Mouse (Mus musculus): Measurements from ENCODE around the gene Vldlr.

The Vldlr gene

DNA sequence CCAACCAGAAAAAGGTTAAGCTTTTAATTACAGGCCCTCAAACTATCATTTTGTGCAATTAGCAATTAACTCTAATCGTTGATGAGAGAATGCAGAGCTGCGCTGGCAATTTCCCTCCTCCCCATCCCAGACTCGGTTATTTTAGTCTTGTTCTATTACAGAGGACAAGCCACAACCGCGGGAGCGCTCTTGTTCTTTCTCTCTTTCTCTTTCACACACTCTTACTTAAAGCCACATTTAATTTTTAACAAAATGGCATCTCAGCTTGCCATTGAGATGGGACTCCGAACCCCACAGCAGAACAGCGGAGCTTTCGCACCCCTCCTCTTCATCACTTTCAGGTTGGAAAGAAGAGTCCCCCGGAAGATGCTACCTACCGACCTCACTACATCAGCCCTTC lies at the start of gene Vldlr:
Vldlr (plus strand) TSS at position 167 of the 400 bp plus-strand sequence.
- POLR2A ChIA-PET: interaction anchor here in 3 of 4 experiments (0.6 to 2.5 kb wide), 19 partner anchors 8 to 795 kb away, joined by 3 to 17 read pairs (median 4); partner anchors contain the start of genes Pum3 (in 3 of the 3) and Rfx3 (in 1 of the 3)
- CTCF ChIA-PET: no interaction called here

DNA sequence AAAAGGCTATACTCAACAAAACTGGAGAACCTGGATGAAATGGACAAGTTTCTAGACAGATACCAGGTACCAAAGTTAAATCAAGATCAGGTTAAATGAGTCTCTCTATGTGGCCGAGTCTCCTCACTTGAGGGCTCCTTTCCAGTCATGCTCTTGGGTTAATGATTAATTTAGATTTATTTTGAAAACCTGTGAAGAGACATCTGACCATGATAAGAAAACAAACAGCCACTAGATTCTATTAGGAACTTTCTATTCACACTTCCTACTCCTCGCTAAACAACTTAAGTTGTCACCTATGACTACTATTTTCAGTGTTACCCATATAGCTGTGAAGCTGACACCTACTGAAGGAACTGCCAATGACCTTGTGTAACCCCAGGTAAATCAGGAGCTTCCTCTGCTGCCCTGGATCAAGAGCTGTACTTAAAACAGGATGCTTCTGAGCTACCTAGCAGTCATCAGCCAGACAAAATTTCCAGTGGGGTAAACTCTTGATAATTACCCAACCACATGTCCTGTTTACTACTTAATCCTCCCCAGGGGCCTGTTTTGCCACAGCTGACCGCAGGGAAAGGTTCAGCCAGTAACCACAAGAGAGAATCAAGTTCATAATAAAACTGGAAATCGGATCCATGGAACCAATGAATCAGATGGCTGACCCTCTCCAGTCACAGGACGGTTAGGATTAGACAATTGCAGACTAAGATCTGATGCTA lies 48.5 kb upstream of the Vldlr start:
- ChIA-PET CTCF (no interaction called here), POLR2A (interaction anchor here in 1 of 4 experiments (0.6 to 1.8 kb wide), 2 partner anchors 44 to 49 kb away, joined by 3 to 5 read pairs; partner anchors contain the start of gene Vldlr)

DNA sequence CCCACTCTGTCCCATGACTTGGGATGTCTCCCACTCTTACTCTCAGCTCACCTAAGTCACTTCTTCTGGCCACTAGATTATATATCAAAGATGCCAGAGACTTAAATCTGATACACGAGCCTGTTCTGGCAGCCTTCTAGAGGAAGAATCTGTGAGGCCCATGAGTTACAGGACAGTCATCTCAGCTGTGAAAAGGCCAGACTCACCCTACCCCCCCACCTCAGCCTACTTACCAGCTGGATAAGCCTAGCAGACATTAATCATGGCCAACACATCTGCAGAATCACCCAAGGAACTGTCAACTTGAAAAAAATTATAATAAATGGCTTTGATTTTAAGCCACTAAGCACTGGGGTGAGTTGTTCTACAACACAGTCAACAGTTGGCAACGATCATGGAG lies 42.4 kb upstream of the Vldlr start:
- CTCF ChIA-PET: no interaction called here
- POLR2A ChIA-PET: no interaction called here

DNA sequence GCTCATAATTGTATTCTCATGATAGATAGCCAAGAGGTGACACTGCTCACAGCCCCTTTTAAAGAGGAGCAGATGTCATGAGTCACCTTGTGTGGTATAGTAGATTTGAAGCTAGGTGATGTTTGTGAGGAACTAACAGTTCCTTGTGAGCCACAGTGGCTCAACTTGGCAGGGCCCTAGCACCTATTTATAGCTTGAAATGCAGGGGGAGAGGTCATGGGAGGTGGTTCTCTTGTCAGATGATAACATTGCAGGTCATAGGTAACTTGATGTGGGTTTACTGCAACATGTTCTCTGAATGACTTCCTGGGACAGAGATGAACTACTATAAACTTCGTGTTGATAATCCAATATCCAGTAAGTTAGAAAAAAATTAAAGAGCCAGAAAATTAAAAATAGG lies 40.7 kb upstream of the Vldlr start:
- CTCF ChIA-PET: no interaction called here
- POLR2A ChIA-PET: interaction anchor here in 1 of 4 experiments (0.6 kb wide), 1 partner anchor 10 kb away, joined by 3 read pairs; no protein-coding TSS in a partner anchor

DNA sequence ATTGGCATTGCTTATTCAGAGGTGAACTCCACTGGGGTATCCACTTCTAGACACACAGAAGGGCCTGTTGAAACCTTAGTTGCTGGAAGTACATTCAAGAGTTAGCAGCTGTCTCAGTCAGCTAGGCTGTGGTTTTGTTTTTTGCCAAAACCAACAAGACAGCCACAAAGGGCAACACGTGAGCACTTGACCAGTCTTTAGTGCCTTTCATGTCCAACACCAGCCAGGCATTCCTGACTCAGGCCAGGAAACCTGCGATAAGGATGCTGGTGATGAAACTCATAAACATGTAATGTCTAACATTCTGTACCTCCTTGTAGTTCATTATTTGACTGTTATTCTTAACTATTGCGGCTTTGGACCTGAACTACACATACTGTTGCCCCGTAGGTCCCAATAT lies 39.7 kb upstream of the Vldlr start:
- CTCF ChIA-PET: no interaction called here

DNA sequence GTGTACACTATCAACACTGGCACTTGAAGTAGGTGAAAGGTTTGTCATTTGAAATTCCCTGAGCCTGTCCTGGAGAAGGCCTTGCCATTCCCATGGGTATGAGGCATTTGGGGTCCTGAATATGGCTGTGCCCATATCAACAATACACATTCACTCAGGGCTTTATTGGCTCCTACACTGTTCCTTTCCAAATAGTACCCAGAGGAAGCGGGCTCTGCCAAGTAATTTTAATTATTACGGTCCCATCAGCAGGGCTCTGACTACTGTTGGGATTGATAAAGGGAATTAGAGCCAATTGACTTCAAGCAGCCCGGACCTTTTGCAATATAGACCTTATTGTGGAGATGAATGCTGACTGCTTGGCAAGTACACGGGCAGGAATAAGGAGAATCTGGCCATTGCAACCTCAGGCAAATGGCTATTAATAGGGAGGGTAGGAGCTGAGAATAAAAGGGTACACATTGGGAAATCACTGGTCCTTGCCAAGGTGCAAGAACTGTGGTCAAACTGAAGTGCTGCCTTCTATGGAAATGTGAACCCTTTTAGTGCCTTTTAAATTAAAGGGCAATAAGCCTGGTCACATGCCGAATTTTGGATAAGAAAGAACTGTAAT lies 38.0 kb upstream of the Vldlr start:
- CTCF ChIA-PET: no interaction called here
- POLR2A ChIA-PET: no interaction called here

More for the DNA sequence above, 39.7 kb upstream of the Vldlr start:
- POLR2A ChIA-PET: no interaction called here

DNA sequence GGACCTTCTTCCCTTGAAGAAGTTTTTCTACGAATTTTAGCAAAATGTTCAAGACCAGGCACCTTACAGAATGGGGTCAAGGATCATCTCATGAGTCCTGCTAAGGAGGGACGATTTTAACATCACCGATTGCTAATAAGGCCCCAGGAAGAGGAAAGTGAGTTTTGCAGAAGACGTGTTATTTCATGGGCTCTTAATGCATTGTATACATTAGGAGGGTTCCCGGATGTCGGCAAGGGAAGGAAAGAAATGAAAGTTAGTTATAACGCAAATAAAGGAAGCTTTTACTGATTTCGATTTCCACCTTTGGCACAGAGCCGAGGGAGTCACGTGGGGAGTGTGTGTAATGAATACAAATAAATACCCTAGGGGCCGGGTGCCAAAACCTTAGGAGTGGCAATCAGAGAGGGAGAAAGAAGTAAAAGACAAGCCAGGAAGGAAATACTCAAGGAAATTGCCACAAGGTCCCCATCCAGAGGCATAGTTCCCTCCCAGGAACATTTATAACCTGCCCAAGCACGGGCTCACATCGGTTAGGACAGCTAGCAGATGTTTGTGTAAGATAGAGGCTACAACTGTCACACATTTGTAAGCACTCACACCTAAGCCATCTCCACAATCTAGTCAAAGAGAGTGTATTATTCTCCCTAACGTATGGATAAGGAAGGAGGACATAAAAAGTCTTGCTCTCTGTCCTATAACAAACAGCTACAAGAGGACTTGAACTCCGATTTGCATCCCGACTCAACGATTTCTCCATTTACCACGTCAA lies 35.7 kb upstream of the Vldlr start:
- ChIA-PET POLR2A (no interaction called here), CTCF (no interaction called here)

DNA sequence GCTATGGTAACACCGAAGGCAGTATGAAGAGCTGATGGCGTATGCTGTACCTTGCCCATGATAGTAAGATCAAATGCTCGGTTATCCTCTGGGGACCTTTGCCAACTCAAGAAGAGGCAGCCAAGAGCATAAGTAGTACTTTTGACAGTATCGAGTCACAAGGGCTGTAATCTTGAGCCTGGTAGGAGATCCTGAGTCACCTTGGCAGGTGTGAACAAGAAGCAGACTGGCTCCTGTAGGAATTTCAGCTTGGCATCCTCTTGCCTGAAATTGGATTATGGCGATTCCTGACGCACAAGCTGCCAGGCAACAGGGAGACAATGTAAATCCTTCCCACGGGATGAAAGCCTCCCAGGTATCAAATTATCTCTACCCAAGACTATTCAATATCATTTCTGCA lies 32.8 kb upstream of the Vldlr start:
- CTCF ChIA-PET: no interaction called here
- POLR2A ChIA-PET: no interaction called here

DNA sequence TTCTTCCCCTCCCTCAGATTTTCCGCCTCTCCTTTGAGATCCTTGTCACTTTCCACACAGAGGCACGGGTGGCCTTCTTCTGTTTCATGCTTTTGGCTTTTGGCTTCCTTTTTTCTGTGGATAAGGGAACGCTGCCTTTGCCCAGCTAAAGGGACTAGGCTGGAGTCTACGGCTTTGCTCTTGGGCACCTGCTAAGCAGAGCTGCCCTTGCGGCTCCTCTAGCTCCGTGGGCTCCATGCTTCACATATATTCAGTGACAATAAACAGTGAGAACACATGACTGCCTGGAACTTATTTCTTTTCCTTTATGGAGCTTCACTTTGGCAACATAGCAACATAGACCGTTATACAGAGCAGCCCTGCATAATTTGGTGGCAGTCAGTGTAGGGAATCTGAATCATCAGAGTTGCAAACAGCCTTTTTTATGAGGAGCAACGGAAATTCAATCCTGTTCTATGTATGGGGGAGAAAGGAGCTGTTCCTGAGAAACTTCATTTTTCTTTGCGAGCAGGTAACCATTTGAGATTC lies 12.5 kb upstream of the Vldlr start:
- ChIA-PET POLR2A (interaction anchor here in 1 of 4 experiments (1.0 kb wide), 1 partner anchor 12 kb away, joined by 3 read pairs; the partner anchor contains the start of gene Vldlr), CTCF (no interaction called here)

DNA sequence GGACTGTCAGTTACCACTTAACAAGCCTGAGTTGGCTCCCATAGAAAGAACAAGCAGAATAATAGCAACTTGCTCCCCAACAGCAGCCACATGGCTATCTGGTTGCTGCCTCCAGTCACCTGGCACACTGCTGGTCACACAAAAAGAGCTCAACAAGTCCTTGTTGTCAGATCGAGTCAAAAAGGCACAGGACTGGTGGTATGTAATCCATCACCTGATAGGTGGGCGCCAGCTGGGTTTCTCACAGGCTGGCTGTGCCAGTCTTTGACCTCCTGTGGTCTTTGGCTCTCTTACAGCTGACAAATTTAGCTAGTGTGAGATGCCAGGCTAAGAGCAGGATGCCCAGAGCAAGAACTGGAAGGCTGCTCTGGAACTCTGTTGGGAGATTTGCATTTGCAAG lies 5.3 kb upstream of the Vldlr start:
- POLR2A ChIA-PET: interaction anchor here in 1 of 4 experiments (0.9 kb wide), 1 partner anchor 219 kb away, joined by 3 read pairs; the partner anchor contains the start of gene Pum3

DNA sequence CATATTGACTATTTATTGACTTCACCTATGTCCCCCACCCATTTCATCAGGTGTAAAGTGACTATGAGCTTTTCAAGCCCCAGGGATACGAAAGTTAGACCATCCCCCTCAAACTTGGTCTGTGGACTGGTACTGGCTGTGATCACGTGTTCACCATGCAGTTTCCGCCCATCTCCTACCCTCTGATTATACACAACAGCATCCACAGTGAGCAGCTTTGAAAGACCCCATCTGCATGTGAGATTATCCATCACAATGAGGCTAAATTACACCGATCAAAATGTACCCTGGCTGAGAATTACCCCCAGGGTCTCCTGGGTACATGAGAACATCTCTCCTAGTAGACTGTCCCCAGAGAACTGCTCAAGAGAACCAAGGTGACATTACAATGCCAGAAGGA lies 688 bp upstream of the Vldlr start:
- CTCF ChIA-PET: no interaction called here
- POLR2A ChIA-PET: interaction anchor here in 2 of 4 experiments (1.0 to 2.5 kb wide), 11 partner anchors 11 to 796 kb away, joined by 3 to 17 read pairs (median 4); partner anchors contain the start of gene Pum3 (in 2 of the 2)

More for the DNA sequence above, 5.3 kb upstream of the Vldlr start:
- CTCF ChIA-PET: no interaction called here

DNA sequence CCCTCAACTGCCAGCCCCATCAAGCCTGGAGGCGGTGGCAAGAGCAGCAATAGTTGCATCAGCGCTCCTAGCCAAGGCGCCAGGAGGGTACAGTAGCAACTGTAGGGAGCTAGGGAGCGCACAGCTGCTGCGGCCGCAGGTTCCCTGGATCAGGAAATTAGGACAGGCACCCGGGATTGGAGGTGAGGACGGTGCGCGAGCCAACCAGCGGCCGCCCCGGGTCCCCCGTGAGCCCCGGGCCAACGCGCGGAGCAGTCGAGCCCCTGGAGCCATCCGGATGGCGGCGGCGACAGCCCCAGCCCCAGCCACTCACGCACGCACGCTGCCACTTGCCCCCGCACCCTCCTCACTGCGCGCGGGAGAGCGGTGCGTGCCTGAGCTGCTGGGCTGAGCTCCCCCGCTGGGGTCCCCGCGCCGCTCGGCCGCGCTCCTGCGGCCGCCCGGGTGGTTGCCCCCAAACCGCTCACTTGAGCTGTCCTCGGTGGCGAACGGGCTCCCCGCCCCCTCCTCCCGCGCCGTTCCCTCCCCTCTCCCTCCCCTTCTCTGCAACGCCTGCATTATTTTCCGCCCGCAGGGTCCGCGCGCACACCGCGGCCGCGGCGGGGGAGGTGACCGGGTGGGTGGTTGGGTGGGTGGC lies 601 bp downstream of the Vldlr start:
- ChIA-PET CTCF (interaction anchor here in 2 of 4 experiments (0.7 kb wide), 2 partner anchors 144 to 201 kb away, joined by 5 to 15 read pairs; no protein-coding TSS in a partner anchor), POLR2A (interaction anchor here in 3 of 4 experiments (0.6 to 2.5 kb wide), 19 partner anchors 8 to 795 kb away, joined by 3 to 17 read pairs (median 4); partner anchors contain the start of genes Pum3 (in 3 of the 3) and Rfx3 (in 1 of the 3))

DNA sequence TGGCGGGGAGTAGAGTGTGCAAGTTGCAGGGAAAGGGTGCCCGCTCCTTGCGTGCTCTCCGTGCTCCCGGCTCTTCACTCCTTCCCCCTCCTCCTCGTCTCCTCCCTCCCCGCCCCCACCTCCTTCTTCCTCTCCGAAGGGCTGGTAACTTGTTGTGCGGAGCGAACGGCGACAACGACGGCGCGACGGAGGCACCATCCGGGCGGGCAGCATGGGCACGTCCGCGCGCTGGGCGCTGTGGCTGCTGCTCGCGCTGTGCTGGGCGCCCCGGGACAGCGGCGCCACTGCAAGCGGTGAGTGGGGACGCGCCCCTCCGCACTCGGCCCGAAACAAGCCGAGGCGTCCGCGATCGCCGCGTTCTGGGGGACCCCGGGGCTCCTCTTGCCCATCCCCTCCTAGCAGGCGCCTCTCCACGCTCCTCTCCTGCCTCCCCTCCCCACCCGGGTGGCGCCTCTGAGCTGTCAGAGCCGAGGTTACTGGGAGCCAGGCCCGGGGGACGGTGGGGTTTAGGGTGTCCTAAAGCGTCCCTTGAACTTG lies 1.2 kb downstream of the Vldlr start:
- CTCF ChIA-PET: interaction anchor here in 2 of 4 experiments (0.5 to 0.7 kb wide), 3 partner anchors 145 to 330 kb away, joined by 4 to 15 read pairs (median 5); no protein-coding TSS in a partner anchor
- POLR2A ChIA-PET: interaction anchor here in 3 of 4 experiments (0.7 to 2.5 kb wide), 8 partner anchors 9 to 794 kb away, joined by 3 to 11 read pairs (median 5); partner anchors contain the start of genes Pum3 (in 1 of the 3) and Rfx3 (in 1 of the 3)

DNA sequence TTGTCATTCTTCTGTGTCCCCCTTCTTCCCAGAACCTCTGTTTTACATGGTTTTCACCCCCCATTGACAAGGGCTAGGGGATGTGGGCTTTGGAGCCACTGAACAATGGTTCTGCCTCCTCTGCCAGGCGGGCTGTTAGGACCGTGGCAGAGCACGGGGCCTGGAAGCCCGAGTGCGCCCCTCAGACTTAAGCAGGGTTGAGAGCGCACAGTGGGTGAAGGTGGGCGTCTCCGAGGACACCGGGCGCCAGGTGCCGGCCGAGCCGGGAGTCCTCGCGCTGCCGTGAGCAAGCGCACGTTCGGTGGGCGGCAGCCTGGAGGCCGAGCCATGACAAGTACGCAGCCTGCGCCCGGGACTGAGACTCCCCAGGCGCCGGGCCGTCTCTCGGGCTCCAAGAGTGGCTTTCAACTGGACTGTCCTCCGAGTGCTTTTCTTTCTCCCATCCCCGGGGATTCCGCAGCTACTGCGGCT lies 1.7 kb downstream of the Vldlr start:
- ChIA-PET POLR2A (interaction anchor here in 2 of 4 experiments (1.0 to 2.1 kb wide), 5 partner anchors 9 to 793 kb away, joined by 3 to 11 read pairs (median 5); partner anchors contain the start of genes Pum3 (in 2 of the 2) and Rfx3 (in 1 of the 2)), CTCF (interaction anchor here in 2 of 4 experiments (0.5 to 0.6 kb wide), 2 partner anchors 331 to 486 kb away, joined by 4 read pairs; no protein-coding TSS in a partner anchor)

DNA sequence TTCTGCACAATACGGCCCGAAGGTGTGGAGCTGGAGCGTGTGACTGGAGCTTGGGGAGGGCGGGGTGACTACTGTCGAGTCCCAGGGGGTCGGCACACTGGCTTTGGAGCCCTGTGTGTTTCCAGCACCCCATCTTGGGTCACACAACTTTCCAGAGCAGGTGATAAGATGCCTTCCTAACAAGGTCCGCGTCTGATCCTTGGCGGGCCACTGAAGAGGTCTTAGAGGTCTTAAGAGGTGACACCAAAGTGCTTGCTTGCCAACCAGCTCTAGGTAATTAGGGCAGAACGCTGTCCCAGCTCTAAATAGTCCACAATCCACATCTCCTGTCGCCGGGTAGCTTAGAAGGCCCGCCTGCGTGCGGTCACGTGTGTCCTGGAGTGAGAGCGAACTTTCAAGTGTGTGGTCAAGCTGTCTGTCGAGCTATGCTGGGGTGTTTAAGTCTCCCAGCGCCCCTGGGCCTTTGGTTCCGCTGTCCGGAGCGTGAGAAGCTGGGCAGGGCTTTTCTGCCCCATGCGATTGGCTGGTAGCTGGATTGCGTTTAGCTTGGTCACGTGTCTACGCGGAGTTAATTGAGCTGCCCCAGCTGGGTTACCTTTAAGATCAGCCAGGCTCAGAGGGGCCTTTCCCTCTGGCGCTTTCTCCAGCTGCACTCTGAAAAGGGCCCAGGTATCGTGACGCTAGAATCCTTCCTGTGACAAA lies 2.4 kb downstream of the Vldlr start:
- POLR2A ChIA-PET: interaction anchor here in 2 of 4 experiments (0.6 to 2.1 kb wide), 7 partner anchors 9 to 1883 kb away, joined by 3 to 11 read pairs (median 3); partner anchors contain the start of genes Pum3 (in 2 of the 2), Rcl1 (in 1 of the 2) and Rfx3 (in 1 of the 2)
- CTCF ChIA-PET: interaction anchor here in 1 of 4 experiments (0.6 kb wide), 1 partner anchor 487 kb away, joined by 4 read pairs; no protein-coding TSS in a partner anchor

DNA sequence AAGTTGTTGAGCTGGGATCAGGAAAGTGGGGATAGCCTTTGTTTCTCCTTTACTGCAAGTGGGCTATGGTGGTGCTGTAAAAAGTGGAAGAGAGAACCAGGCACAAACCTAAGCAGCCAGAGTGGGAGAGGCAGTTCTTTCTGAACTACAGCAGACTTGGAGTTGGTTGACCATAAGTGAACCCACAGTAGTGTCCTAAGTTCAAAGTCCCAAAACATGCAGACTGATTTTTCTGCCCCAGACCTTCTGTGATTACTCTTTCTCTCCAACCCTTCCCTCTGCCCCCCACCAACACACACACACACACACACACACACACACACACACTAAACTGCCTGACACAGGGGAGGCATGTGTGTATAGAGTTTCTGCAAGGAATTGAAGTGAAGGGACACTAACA lies 3.3 kb downstream of the Vldlr start:
- CTCF ChIA-PET: no interaction called here
- POLR2A ChIA-PET: interaction anchor here in 3 of 4 experiments (0.6 to 2.1 kb wide), 6 partner anchors 210 to 1882 kb away, joined by 3 to 11 read pairs (median 3); partner anchors contain the start of genes Pum3 (in 2 of the 3), Rfx3 (in 2 of the 3) and Rcl1 (in 1 of the 3)

DNA sequence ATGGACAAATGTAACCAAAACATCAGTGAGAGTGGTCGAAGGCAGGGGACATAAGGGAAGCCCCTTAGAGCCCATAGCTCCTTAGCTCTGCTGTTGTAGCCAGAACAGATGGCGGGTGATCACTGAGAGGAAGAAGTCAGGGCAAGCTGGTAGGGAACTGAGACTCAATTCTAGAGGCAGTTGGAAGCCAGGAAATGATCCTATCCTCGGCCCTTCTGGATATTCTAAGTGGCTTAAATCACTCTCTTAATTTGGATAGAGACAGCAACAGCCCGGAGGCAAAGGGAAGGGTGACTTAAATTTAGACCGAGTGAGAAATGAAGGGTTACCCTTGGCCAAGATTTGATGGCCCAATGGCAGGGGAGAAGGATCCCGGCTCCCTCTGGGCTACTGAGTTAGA lies 6.8 kb downstream of the Vldlr start:
- CTCF ChIA-PET: no interaction called here

More for the DNA sequence above, 6.8 kb downstream of the Vldlr start:
- POLR2A ChIA-PET: no interaction called here
